Mouse (Mus musculus) brain, embryonic 18.5 days (tissue): Measurements from ENCODE around the gene Zfp1.
"Not testable (repeated sequence)": the region's sequence is repeated elsewhere in the genome, so short reads cannot be mapped to it uniquely, and the experiment has no call there.

Source experiments
- DNase-seq: peaks from one replicate; pipeline ENCODE4 v3.0.0-alpha.2; 2012; ENCODE audit warnings: low read depth, low spot score

Gene Zfp1

GRCm38 (mm10) chr8:111624853-111625221 is 18.4 kb upstream of the Zfp1 start:
- no peak for DNase-seq

- DNase-seq = no peak
Measured at GRCm38 (mm10) chr8:111625694-111626527, 17.3 kb upstream of the Zfp1 start.

- DNase-seq = no peak
Measured at GRCm38 (mm10) chr8:111626528-111626820, 16.7 kb upstream of the Zfp1 start.

GRCm38 (mm10) chr8:111626933-111627332 is 16.3 kb upstream of the Zfp1 start:
- DNase-seq = no peak

- no peak for DNase-seq
Measured at GRCm38 (mm10) chr8:111627923-111628322, 15.3 kb upstream of the Zfp1 start.

GRCm38 (mm10) chr8:111628401-111628800 is 14.8 kb upstream of the Zfp1 start:
- no peak for DNase-seq

GRCm38 (mm10) chr8:111628894-111629501 is 14.2 kb upstream of the Zfp1 start:
- DNase-seq = no peak

GRCm38 (mm10) chr8:111630105-111630521 is 13.1 kb upstream of the Zfp1 start, which contains the start of gene Ldhd:
TSS of gene Ldhd (minus strand) at chr8:111630374.
- no peak for DNase-seq

- no peak for DNase-seq
Measured at GRCm38 (mm10) chr8:111631589-111631988, 11.6 kb upstream of the Zfp1 start.

- no peak for DNase-seq
Measured at GRCm38 (mm10) chr8:111632976-111633375, 10.2 kb upstream of the Zfp1 start.

- no peak for DNase-seq
Measured at GRCm38 (mm10) chr8:111638086-111638485, 5.1 kb upstream of the Zfp1 start.

- DNase-seq = no peak
Measured at GRCm38 (mm10) chr8:111641064-111641463, 2.1 kb upstream of the Zfp1 start.

- no peak for DNase-seq
Measured at GRCm38 (mm10) chr8:111642496-111642895, 705 bp upstream of the Zfp1 start.

GRCm38 (mm10) chr8:111642939-111643263 is 300 bp upstream of the Zfp1 start:
- no peak for DNase-seq

GRCm38 (mm10) chr8:111644286-111645051 is 1.3 kb downstream of the Zfp1 start:
- DNase-seq = not testable (repeated sequence)

GRCm38 (mm10) chr8:111645715-111646114 is 2.5 kb downstream of the Zfp1 start:
- no peak for DNase-seq

- DNase-seq = no peak
Measured at GRCm38 (mm10) chr8:111648834-111649233, 5.6 kb downstream of the Zfp1 start.

GRCm38 (mm10) chr8:111650651-111651050 is 7.5 kb downstream of the Zfp1 start:
- DNase-seq = no peak

GRCm38 (mm10) chr8:111653524-111653923 is 10.3 kb downstream of the Zfp1 start:
- no peak for DNase-seq

GRCm38 (mm10) chr8:111657312-111657854 is 14.2 kb downstream of the Zfp1 start:
- no peak for DNase-seq

GRCm38 (mm10) chr8:111658819-111659423 is 15.7 kb downstream of the Zfp1 start:
- no peak for DNase-seq

- peak; percentile 6 for DNase-seq
Measured at GRCm38 (mm10) chr8:111662473-111662872, 19.3 kb downstream of the Zfp1 start.
